Comparison of ENCODE assay signal across 11 mouse cellular contexts in genomic region chr1:72144426-72144825, GRCm38 (mm10).
"Had no signal": no experiment of that assay in that cellular context is flagged by ENCODE, and none has a peak within 500 bp of the region (broad histone marks: within the 10 kb centered on the region; RNA-seq: fewer than 3 reads in every experiment).

No protein-coding gene starts in this region.

- DNase-seq: kidney, adult 9 months; kidney, postnatal 14 days; kidney, postnatal 4 days; left cerebral cortex, postnatal 4 days; liver, postnatal 0 days; lung, embryonic 14.5 days; right cerebral cortex, adult 18-20 months; right cerebral cortex, postnatal 14 days; right cerebral cortex, postnatal 4 days; thymus, adult 2 months; thymus, postnatal 36 days had no signal
